Mouse (Mus musculus) liver, embryonic 14.5 days (tissue): ENCODE data around the gene Cenpo.

ENCODE experiments used
- CTCF ChIP-seq: IDR thresholded peaks from 2 replicates; pipeline ENCODE4 v1.5.1; 2016; ENCODE audit warnings: antibody characterized with exemption, low read depth, control low read depth
- EP300 ChIP-seq: IDR thresholded peaks from 2 replicates; pipeline ENCODE4 v1.6.1; 2016; ENCODE audit warnings: antibody characterized with exemption, low read depth

DNA sequence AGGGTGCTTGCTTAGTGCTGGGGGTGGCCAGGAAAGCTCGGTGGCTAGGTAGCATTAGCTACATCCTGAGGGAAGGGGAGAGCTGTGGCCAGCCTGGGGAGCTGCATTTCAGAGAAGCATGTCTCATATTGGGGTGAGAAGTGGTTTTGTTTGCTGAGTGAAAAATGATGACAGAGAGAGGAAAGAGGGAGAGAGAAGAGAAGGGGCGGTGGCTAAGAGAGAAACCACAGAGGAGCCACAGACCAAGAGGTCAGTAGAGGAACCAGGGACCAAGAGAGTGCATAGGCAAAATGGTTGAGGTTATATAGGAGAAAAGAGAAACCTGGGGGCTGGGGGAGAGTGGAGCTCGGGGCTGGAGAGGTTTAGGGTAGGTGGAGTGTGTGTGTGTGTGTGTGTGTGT, 75.9 kb downstream of the Cenpo start:
- TF ChIP-seq CTCF (no peak), EP300 (no peak)
